Comparison of ENCODE assay signal across 12 mouse cellular contexts in the genomic region with DNA sequence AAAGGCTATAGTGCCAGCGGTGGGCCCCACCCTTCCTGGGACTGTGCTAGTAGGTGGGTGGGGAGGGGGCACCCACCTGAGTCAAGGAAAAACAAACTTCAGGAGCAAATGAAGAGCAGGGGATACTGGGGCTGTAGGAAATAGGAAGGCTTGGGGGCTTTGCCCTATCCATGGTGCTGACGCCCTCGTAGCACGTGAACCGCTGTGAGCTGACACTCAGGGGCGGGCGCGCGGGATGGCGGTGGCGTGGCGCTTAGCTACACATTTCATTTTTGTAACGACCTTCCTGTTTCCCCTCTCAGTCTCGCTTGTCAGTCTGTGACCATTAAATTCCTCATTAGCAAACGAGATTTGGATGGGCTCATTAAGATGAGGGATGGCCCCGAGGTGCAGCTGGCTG. TPM values are rescaled to one million over a fixed set of nuclear protein-coding genes. Genes with fewer than 3 reads are reported as not detected.
DNase-seq lines count a peak whose midpoint lies in the region; ATAC-seq and TF ChIP-seq lines count a peak whose summit lies in the region.
"Had no signal": no experiment of that assay in that cellular context is flagged by ENCODE, and none has a peak within 500 bp of the region (broad histone marks: within the 10 kb centered on the region; RNA-seq: fewer than 3 reads in every experiment).

No protein-coding gene starts in this region.

- DNase-seq in lung, embryonic 14.5 days: peak; percentile 81
- DNase-seq in lung, postnatal 36 days: no peak
- no peak for DNase-seq in midbrain, postnatal 0 days (ENCODE audit: low spot score)
- DNase-seq in MN1 (ENCODE audit: low spot score): no peak
- no peak for DNase-seq in layer of hippocampus, adult 9-11 months
- DNase-seq in cerebellum, adult 18-20 months: no peak
- DNase-seq: gastrocnemius, postnatal 36 days; left cerebral cortex, postnatal 4 days; right cerebral cortex, postnatal 4 days had no signal

- H3K4me2 ChIP-seq in lung, embryonic 14.5 days: no peak overlapping the region
- peak overlapping the region; percentile 17; the same call in 1 of the 2 replicates for H3K4me2 ChIP-seq in hindbrain, embryonic 12.5 days (replicated peaks)
- H3K4me2 ChIP-seq in midbrain, postnatal 0 days (ENCODE audit: low read depth, low read length, poor library complexity, severe bottlenecking): peak overlapping the region; percentile 20

- TF ChIP-seq CTCF in lung, embryonic 14.5 days (IDR thresholded peaks at IDR 0.05; ENCODE audit: low read depth): no peak
- TF ChIP-seq CTCF in midbrain, postnatal 0 days (IDR thresholded peaks at IDR 0.05): peak; percentile 10; the same call in 1 of the 2 replicates

- no peak overlapping the region for H3K27ac ChIP-seq in lung, embryonic 14.5 days (ENCODE audit: low read depth)
- peak overlapping the region; percentile 44 for H3K27ac ChIP-seq in hindbrain, embryonic 12.5 days
- no peak overlapping the region for H3K27ac ChIP-seq in midbrain, postnatal 0 days (ENCODE audit: low read depth, low read length)

- no peaks in the 10 kb centered on the region for H3K36me3 ChIP-seq in lung, embryonic 14.5 days (ENCODE audit: insufficient read depth)
- no peaks in the 10 kb centered on the region for H3K36me3 ChIP-seq in hindbrain, embryonic 12.5 days
- H3K36me3 ChIP-seq in midbrain, postnatal 0 days (ENCODE audit: insufficient read depth, low read length): no peaks in the 10 kb centered on the region

- H3K9ac ChIP-seq in lung, embryonic 14.5 days: no peak overlapping the region
- H3K9ac ChIP-seq in hindbrain, embryonic 12.5 days: no peak overlapping the region
- 0 out of 2 replicates have a peak overlapping the region, but pooled peaks have one; percentile 19 for H3K9ac ChIP-seq in midbrain, postnatal 0 days (replicated peaks; ENCODE audit: low read length, poor library complexity, severe bottlenecking)

- 6% methylated on average over 16 of the region's 16 CpGs for WGBS in lung, embryonic 14.5 days
- WGBS in hindbrain, embryonic 12.5 days: 8% methylated on average over 16 of the region's 16 CpGs
- WGBS in midbrain, postnatal 0 days: 6% methylated on average over 16 of the region's 16 CpGs

- H3K4me3 ChIP-seq in lung, embryonic 14.5 days (ENCODE audit: low read depth, low read length): no peak overlapping the region
- H3K4me3 ChIP-seq in hindbrain, embryonic 12.5 days: no peak overlapping the region
- H3K4me3 ChIP-seq in midbrain, postnatal 0 days (ENCODE audit: low read depth, low read length): no peak overlapping the region

- no peaks in the 10 kb centered on the region for H3K9me3 ChIP-seq in lung, embryonic 14.5 days (ENCODE audit: low read depth, low read length)
- no peaks in the 10 kb centered on the region for H3K9me3 ChIP-seq in hindbrain, embryonic 12.5 days (replicated peaks)
- H3K9me3 ChIP-seq in midbrain, postnatal 0 days (ENCODE audit: low read length): no peaks in the 10 kb centered on the region

- ATAC-seq in lung, embryonic 14.5 days (ENCODE audit: insufficient read depth): no peak
- peak; percentile 67 for ATAC-seq in common myeloid progenitor, adult 5-6 weeks (replicated peaks; ENCODE audit: low read depth, poor library complexity, severe bottlenecking)
- ATAC-seq in hindbrain, embryonic 12.5 days (ENCODE audit: low FRiP score): 0 out of 2 replicates have a peak, but pooled peaks have one; percentile 36
- ATAC-seq in midbrain, postnatal 0 days (ENCODE audit: low FRiP score): peak; percentile 62; the same call in 1 of the 2 replicates
- ATAC-seq: intestine, embryonic 16.5 days had no signal

- H3K27me3 ChIP-seq in lung, embryonic 14.5 days (ENCODE audit: insufficient read depth, low read length): no peaks in the 10 kb centered on the region
- H3K27me3 ChIP-seq in hindbrain, embryonic 12.5 days: peaks cover 4% of the 10 kb centered on the region; the same call in 1 of the 2 replicates
- 0 out of 2 replicates have a peak, but pooled peaks cover 4% of the 10 kb centered on the region for H3K27me3 ChIP-seq in midbrain, postnatal 0 days (ENCODE audit: insufficient read depth, low read length)

- H3K4me1 ChIP-seq in lung, embryonic 14.5 days (ENCODE audit: insufficient read depth): no peaks in the 10 kb centered on the region
- H3K4me1 ChIP-seq in hindbrain, embryonic 12.5 days: peaks cover 21% of the 10 kb centered on the region
- H3K4me1 ChIP-seq in midbrain, postnatal 0 days (ENCODE audit: insufficient read depth, low read length): peaks cover 4% of the 10 kb centered on the region; the same call in 1 of the 2 replicates

RNA-seq across cellular contexts. Expression of gene Rpl38, which starts 15.8 kb away (rescaled TPM):
- 978 and 1,085 TPM in 2 replicates for polyA plus RNA-seq in lung, embryonic 14.5 days (2014; fragmentation: Nextera tagmentation; extraction: Ambion mirVana)
- 3,935 and 5,520 TPM in 2 replicates for total RNA-seq in common myeloid progenitor, adult 5-6 weeks (2017)
- 787 and 856 TPM in 2 replicates for polyA plus RNA-seq in hindbrain, embryonic 12.5 days (2016; fragmentation: Nextera tagmentation; extraction: Ambion mirVana)
- total RNA-seq in midbrain, postnatal 0 days (2014; rRNA removed): 903 and 1,541 TPM in 2 replicates
- polyA plus RNA-seq in midbrain, postnatal 0 days (2015; fragmentation: Nextera tagmentation; extraction: Ambion mirVana): 889 and 977 TPM in 2 replicates

RNA-seq across cellular contexts. Expression of gene Ttyh2, which starts 22.7 kb away (rescaled TPM):
- 12.1 and 13.1 TPM in 2 replicates for polyA plus RNA-seq in lung, embryonic 14.5 days (2014; fragmentation: Nextera tagmentation; extraction: Ambion mirVana)
- total RNA-seq in common myeloid progenitor, adult 5-6 weeks (2017): 5.6 and 7.6 TPM in 2 replicates
- polyA plus RNA-seq in hindbrain, embryonic 12.5 days (2016; fragmentation: Nextera tagmentation; extraction: Ambion mirVana): 18.0 and 23.8 TPM in 2 replicates
- 42.8 and 58.2 TPM in 2 replicates for total RNA-seq in midbrain, postnatal 0 days (2014; rRNA removed)
- polyA plus RNA-seq in midbrain, postnatal 0 days (2015; fragmentation: Nextera tagmentation; extraction: Ambion mirVana): 27.1 and 29.4 TPM in 2 replicates
